Mouse (Mus musculus) lung, adult 2 months (tissue): Measurements from ENCODE around the gene Limch1. TPM values are rescaled to one million over a fixed set of nuclear protein-coding genes. Genes with fewer than 3 reads are reported as not detected.

Experiments
- DNase-seq: peaks from one replicate; pipeline ENCODE4 v3.0.0; 2022
- H3K4me1 ChIP-seq: fragments of 200-500 bp; 2 replicates; pipeline ENCODE4 v1.6.1; 2011; ENCODE audit warnings: low read length; ENCODE audit not compliant: control insufficient read depth, insufficient read depth
- H3K4me3 ChIP-seq: fragments of 200-500 bp; replicated peaks from 2 replicates; pipeline ENCODE3; 2011; ENCODE audit warnings: low read depth, mild to moderate bottlenecking, control low read depth, low read length; ENCODE audit errors: extremely low read depth
- CTCF ChIP-seq: fragments of 200-500 bp; IDR thresholded peaks from 2 replicates; pipeline ENCODE4 v1.5.1; 2011; ENCODE audit warnings: mild to moderate bottlenecking, low read length, control low read depth; ENCODE audit not compliant: insufficient read depth
- POLR2A ChIP-seq: fragments of 200-500 bp; IDR thresholded peaks from 2 replicates; pipeline ENCODE4 v1.6.1; 2011; ENCODE audit warnings: low read depth, mild to moderate bottlenecking, control low read depth, low read length, borderline replicate concordance; ENCODE audit errors: extremely low read depth
- WGBS: fragments of 180-500 bp; shearing (Covaris S2); methylation state at CpG from one replicate; pipeline ENCODE4 v1.1.7; 2018; 5-methylcytosine and 5-hydroxymethylcytosine counted together
- polyA plus RNA-seq: library from polyadenylated mRNA; depleted of rRNA; stranded (reverse); fragments of >200 nt; gene quantifications from 2 replicates; pipeline ENCODE4 v1.2.3, GENCODE M21; 2012

Limch1 gene
- polyA plus RNA-seq, 1 experiment = 242 TPM

GRCm38 (mm10) chr5:67028786-67029185, 283.2 kb downstream of the Limch1 start:
- WGBS = 71% methylated on average over 16 of the region's 16 CpGs
- Histone ChIP-seq H3K4me3 (no peak overlapping the region), H3K4me1 (no peaks in the 10 kb centered on the region)
- TF ChIP-seq CTCF (no peak), POLR2A (no peak)
- no peak for DNase-seq

- Histone ChIP-seq H3K4me1 (no peaks in the 10 kb centered on the region), H3K4me3 (no peak overlapping the region)
- DNase-seq = no peak
- TF ChIP-seq CTCF (no peak), POLR2A (no peak)
- 37% methylated on average over 3 of the region's 3 CpGs for WGBS
Measured at GRCm38 (mm10) chr5:67029946-67030345, 284.3 kb downstream of the Limch1 start.

GRCm38 (mm10) chr5:67032601-67033000, 287.0 kb downstream of the Limch1 start:
- no peak overlapping the region for H3K4me3 ChIP-seq
- TF ChIP-seq CTCF (no peak), POLR2A (no peak)
- 65% methylated on average over 7 of the region's 7 CpGs for WGBS
- H3K4me1 ChIP-seq = no peaks in the 10 kb centered on the region
- no peak for DNase-seq

- no peak for DNase-seq
- 67% methylated on average over 9 of the region's 9 CpGs for WGBS
- Histone ChIP-seq H3K4me1 (no peaks in the 10 kb centered on the region), H3K4me3 (no peak overlapping the region)
- TF ChIP-seq CTCF = no peak
- no peak for TF ChIP-seq POLR2A
Measured at GRCm38 (mm10) chr5:67043932-67044331, 298.3 kb downstream of the Limch1 start.

GRCm38 (mm10) chr5:67048003-67048402, 302.4 kb downstream of the Limch1 start:
- DNase-seq = no peak
- TF ChIP-seq POLR2A (no peak), CTCF (peak; percentile 69)
- WGBS = 22% methylated on average over 4 of the region's 4 CpGs
- no peaks in the 10 kb centered on the region for H3K4me1 ChIP-seq
- H3K4me3 ChIP-seq = no peak overlapping the region

- Histone ChIP-seq H3K4me1 (no peaks in the 10 kb centered on the region), H3K4me3 (no peak overlapping the region)
- 78% methylated on average over 6 of the region's 6 CpGs for WGBS
- TF ChIP-seq POLR2A (no peak), CTCF (no peak)
- no peak for DNase-seq
Measured at GRCm38 (mm10) chr5:67057803-67058202, 312.2 kb downstream of the Limch1 start.

- DNase-seq = no peak
- Histone ChIP-seq H3K4me1 (no peaks in the 10 kb centered on the region), H3K4me3 (no peak overlapping the region)
- TF ChIP-seq POLR2A (no peak), CTCF (no peak)
- 35% methylated on average over 4 of the region's 4 CpGs for WGBS
Measured at GRCm38 (mm10) chr5:67060519-67060918, 314.9 kb downstream of the Limch1 start.

- TF ChIP-seq CTCF = no peak
- TF ChIP-seq POLR2A = no peak
- 59% methylated on average over 9 of the region's 9 CpGs for WGBS
- Histone ChIP-seq H3K4me1 (no peaks in the 10 kb centered on the region), H3K4me3 (no peak overlapping the region)
- no peak for DNase-seq
Measured at GRCm38 (mm10) chr5:67063596-67063995, 318.0 kb downstream of the Limch1 start.

- WGBS = 57% methylated on average over 6 of the region's 6 CpGs
- TF ChIP-seq POLR2A = no peak
- TF ChIP-seq CTCF = no peak
- DNase-seq = no peak
Measured at GRCm38 (mm10) chr5:67083117-67083516, 337.5 kb downstream of the Limch1 start.

GRCm38 (mm10) chr5:67090856-67091255, 345.2 kb downstream of the Limch1 start:
- no peak for DNase-seq
- WGBS = 55% methylated on average over 5 of the region's 5 CpGs
- Histone ChIP-seq H3K4me3 (no peak overlapping the region), H3K4me1 (no peaks in the 10 kb centered on the region)
- TF ChIP-seq POLR2A = no peak
- no peak for TF ChIP-seq CTCF

More at GRCm38 (mm10) chr5:67083117-67083516, 337.5 kb downstream of the Limch1 start:
- Histone ChIP-seq H3K4me3 (no peak overlapping the region), H3K4me1 (no peaks in the 10 kb centered on the region)
